Mouse (Mus musculus) urinary bladder, adult 18-20 months (tissue): ENCODE results near the gene Smim11.

ENCODE experiments used
- DNase-seq, 2 experiments: peaks; one replicate each; pipeline ENCODE4 v3.0.0; 2022; ENCODE audit warnings: low spot score in 2 of 2, mixed read lengths in 2 of 2

Smim11 gene

DNA sequence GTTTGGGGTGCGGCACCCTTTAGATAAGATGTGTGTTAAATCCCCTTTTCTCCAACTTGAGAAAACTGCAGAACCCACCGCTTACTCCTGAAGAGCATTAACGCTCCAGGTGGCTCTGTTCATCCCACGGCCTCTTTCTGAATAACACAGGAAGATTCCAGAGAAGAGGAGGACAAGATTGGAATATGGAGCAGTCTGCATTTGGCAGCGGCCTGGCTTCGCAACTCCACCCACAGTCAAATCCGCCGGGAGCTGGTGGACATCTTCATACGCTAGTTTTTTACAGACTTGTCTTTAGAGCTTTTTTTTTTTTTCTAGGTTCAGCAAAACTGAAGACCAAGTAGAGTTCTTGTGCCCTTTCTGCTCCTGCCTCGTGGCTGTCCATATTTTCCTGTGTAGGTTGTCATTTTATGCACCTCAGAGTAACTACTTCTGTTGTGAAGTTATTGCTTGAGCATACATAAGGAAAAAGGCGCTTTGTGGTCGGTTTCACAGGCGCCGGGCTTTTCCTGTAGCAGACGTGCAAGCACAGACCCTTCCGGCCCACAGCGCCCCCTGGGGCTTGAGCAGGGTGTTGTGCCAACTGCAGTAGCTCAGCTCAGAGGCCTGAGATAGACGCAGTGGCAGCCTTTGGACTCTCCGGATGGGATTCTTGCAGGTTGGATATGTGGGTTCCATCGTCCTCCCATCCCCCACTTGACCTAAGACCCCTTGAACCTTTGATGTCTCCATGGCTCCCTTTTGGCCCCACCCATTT lies 18.4 kb downstream of the Smim11 start:
- peak in 1 of 2 experiments; percentile 25 for DNase-seq

GRCm38 (mm10) chr16:92320361-92320760 lies 19.3 kb downstream of the Smim11 start:
- DNase-seq = no peak

DNA sequence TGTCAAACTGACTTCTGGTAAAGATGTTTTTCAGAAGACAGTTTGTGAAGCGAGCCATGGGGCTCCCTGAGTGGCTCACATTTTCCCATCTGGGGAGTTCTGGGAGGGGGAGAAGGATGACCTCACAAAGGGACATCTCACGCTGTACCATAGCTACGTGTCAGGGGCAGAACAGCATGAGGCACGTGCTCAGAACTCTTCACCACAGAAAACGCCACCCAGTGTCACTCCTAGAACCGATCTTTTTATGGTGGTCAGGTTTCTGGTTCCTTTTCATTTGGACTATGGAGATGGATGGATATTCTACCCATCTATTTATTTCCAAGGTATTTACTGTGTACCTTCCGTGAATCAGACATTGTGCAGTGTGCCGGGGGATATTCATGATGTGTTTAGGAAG lies 20.3 kb downstream of the Smim11 start, which contains the start of gene Fam243:
TSS of gene Fam243 (minus strand) at position 101 of the 400 bp plus-strand sequence.
- DNase-seq = no peak

DNA sequence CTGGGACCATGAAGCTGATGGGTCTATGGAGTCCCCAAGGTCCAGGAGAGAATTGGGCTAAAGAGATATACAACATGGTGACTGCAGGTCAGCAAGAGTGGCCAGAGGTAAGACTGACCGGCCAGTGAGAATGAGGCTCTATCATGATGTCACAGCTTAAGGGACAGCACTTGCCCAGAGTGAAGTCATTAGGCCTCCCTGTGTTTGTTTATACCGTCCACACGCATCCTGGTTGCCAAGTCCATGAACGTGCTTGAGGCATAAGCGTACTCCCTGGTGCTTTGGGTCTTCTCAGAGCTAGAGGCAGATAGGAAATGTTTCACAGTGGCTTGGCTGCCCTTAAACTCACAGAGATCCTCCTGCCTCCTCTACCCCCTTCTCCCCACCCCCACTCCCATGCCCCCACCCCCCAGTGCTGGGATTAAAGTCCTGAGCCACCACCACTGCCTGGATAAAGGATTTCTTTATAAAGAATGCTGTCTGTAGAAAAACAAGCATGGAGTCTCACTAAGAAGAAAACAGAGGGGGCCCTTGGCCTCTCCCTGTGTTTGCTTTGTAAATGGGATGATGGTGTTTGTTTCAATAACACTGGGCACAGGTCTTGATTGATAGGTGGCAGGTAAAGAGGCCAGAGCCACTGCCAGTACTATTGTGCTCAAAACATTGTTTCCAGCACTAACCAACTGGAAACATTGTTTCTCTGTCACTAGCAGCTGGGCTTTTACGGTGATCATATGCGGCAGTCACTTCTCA lies 23.4 kb downstream of the Smim11 start:
- no peak for DNase-seq

DNA sequence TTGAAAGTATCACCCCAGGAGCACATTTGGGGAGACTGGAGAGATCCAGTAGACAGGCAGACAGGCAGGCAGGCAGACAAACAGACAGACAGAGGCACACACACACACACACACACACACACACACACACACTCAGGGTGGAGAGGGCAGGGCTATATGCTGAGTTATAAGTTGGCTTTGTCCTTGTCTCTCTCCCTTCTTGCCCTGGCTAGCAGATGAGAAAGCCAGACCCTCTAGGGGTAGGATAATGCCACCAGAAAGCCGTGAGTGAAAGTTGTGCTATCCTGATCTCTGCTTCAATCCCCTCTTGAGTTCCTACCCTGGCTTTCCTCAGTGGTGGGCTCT lies 23.9 kb downstream of the Smim11 start:
- DNase-seq = no peak

DNA sequence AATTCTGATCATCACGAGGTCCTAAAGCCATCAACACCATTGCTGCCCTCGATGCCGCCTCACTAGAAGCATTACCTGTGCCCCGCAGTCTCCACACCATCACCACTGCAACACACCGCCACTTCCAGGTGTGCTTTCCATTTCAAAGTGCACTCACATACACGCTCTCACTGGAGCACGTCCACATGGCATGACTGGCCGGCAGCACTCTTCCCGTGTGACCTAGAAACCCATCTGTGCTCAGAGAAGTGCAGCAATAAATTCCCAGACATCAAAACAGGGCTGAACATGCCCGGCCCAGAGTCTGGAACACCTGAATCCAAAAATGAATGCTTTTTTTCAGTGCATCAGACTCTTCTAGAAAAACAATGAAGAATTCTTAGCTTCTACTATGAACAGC lies 26.8 kb downstream of the Smim11 start:
- DNase-seq = no peak

- no peak for DNase-seq
Observed at GRCm38 (mm10) chr16:92330966-92331365, 29.9 kb downstream of the Smim11 start.

- DNase-seq = no peak
Observed at GRCm38 (mm10) chr16:92334600-92334999, 33.5 kb downstream of the Smim11 start.

- DNase-seq = peak; percentile 46 to 63
Observed at GRCm38 (mm10) chr16:92336280-92336679, 35.2 kb downstream of the Smim11 start.

GRCm38 (mm10) chr16:92340612-92341511 lies 39.8 kb downstream of the Smim11 start:
- DNase-seq = peak; percentile 37 to 59

DNA sequence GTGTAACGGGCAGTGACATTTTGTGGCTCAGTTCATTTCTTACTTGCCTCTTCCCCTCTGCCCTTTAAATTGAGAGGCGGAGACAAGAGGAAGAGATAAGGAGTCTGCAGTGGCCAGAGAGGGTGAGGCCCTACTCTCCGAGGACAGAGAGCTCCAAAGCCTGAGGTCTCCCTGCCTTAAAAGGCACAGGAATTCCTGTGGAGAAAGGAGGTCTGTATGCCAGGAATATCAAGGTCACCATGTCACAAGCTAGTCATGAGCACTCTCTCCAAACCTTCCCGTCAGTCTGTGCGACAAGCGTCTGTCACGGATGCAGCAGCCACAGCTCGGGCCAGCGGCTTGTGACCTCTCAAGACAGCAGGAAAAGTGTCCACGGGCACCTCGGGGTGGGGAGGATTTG lies 44.1 kb downstream of the Smim11 start:
- no peak for DNase-seq

DNA sequence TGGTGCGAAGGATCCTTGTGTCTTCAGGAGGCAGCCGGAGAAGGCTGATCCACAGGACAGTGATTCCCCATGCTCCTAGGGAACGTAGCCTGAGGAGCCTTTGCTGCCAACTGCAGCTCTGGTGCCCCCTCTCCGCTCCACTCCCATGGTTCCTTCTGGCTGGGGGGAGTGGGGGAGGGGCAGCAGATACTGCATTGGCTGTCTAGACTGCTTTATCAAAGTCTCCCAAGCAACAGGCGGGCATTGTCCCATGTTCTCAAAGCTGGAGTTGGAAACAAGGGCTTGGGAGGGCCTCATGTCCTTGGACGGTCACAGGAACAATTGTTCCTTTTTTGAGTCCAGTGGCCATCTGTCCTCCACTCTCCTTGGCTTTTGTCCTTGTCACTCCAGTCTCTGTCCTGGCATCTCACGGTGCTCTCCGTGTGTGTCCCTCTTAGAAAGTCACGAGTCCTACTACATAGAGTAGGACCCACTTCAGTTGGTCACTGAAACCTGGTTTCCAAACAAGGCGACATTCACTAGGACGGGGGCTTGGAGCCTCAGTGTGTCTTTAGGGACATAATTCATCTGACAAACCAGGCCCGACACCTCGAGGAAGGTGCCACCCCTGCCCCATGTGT lies 45.3 kb downstream of the Smim11 start:
- DNase-seq = no peak

DNA sequence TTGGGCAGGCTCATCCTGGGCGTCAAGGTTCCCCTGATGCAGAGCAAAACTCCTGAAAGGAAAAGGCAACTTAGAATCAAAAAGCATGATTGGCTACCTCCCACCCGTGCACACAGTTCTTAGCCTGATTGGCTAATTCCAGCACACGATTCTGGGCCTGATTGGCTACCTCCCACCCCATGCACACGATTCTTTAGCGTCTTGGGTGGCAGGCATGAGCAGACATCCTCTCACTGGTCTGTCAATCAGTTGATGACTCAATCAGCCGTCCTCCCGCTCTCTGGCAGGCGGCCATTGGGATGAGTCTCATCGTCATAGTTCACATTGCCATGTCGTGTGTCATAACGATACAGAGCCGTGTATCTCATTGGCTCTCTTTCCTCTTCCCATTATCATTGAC lies 47.9 kb downstream of the Smim11 start:
- peak in 1 of 2 experiments; percentile 26 for DNase-seq

DNA sequence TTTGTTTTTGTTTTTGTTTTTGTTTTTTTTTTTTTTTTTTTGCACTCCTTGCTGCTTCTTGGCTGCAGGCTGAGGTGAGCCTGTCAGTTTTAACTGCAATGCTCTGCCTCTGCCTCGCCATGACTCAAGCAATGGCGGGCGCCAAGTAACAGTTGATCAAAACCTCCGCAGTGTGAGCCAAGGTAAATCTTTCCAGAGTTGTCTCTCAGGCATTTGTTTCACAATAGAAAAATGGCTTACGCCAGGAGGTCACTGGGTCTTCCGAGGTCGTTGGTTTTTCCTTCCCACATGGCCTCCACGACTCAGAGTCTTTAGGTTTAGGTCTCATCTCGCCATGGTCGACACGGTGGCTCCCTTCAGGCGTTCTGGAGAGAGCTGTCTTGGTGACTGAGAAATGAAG lies 52.2 kb downstream of the Smim11 start:
- no peak for DNase-seq

DNA sequence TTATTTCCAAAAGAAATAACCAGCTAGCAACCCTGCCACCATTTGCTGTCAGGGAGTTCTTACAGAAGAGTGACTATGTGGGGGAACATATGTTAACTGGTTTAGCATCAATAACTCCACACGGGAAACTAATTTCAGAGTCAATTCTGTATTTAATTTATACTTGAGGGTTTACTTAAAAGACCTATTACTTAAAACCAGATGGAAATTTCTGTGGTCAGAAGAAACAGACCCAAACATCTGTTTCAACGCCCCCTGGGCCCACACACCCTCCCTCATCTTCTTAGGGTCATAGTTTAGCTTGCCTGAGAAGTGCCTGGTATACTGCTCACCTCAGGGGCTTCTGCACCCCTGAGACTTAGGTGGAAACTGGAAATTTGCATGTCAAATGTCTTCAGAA lies 52.8 kb downstream of the Smim11 start:
- no peak for DNase-seq

GRCm38 (mm10) chr16:92355366-92355765 lies 54.3 kb downstream of the Smim11 start:
- no peak for DNase-seq

DNA sequence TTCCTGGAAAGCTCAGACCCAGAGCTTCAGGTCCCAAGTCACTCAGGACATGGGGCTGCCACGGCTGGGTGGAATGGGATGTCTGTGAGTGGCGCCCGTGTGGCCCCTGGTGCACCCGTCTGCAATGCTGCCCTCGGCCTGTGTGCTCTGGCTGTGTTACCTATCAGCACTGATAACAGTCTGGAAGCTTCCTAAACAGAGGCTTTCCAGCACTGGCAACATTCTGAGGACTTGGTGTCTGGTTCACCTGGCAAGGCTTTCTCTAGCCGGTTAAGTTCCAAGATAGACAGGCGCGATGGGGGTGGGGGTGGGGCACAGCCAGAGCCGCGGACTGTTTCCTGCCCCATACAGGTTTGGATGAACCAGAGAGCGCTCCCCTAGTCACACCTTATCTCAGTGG lies 54.9 kb downstream of the Smim11 start:
- DNase-seq = no peak

DNA sequence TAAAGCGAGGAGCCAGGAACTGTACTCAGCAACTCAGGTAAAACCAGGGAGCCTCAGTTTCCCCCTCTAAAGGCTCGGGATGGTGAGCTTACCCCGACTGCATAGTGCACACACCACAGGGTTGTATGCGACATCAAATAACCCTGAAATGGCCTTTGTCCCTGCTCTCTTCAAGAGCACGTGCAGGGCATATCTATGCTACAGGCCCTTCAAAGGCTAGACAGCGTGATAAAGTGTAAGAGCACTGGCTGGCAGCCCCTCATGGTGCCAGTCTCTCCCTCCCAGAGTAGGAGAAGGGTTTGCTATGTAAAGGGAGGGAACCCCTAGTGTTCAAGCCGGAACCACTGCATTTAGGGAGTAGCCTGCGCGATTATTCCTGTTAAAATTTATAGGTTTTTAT lies 55.9 kb downstream of the Smim11 start:
- DNase-seq = no peak

DNA sequence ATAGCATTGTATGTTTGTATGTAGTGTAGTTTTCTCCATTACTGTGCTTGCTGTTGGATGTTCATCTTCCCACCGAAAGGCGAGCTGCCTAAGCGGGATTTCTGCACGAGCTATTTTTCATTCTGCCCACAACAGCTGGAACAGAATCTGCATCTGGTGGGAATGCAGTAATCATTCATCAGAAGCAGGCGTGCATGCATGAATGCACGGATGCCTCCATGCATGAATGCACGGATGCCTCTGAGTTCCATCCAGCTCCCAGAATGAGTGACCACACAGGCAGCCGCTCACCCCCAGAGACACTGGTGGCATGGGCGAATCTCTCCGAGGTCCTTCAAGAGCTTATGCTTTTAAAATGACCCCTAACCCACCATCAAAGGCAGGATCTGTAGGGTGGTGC lies 56.5 kb downstream of the Smim11 start:
- DNase-seq = no peak

DNA sequence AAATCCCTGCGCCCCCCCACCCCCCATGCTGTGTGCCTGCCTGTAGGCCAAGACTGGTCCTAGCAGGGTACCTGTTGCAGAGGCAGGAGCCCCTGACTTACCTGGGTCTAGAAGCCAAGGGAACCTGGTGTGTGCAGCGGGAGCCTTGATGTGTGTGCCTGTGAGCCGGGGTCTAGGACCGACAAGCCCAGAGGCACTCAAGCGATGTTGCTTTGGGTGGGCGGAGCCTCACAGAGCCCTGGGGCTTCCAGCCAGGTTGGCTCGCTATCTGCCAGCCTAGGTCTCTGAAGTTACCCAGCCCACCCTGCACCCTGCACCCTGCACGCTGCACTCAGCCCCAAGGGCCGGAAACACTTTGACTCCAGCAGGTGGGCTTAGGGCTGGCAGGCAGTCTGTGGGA lies 57.6 kb downstream of the Smim11 start:
- DNase-seq = no peak

DNA sequence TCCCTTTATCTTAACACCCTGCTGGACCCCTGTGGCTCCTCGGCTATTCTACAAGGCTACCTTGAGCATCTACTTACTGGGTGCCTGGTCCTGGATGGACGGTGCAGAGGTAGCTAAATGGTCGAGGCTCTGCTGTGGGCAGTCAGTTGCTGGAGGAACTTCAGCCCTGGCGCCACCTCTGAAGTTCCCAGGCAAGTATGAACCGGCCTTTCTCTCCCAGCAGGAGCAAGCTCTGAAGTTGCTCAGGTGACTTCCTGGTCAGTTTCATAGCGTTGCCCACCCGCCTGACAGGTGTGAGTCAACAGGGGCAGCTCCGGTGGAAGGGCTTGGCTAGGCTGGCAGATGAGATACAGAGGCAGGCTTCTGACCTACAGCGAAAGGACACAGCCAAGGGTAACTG lies 58.1 kb downstream of the Smim11 start, which contains the start of gene Kcne1:
TSS of gene Kcne1 (minus strand) at position 240 of the 400 bp plus-strand sequence.
- peak in 1 of 2 experiments; percentile 67 for DNase-seq

DNA sequence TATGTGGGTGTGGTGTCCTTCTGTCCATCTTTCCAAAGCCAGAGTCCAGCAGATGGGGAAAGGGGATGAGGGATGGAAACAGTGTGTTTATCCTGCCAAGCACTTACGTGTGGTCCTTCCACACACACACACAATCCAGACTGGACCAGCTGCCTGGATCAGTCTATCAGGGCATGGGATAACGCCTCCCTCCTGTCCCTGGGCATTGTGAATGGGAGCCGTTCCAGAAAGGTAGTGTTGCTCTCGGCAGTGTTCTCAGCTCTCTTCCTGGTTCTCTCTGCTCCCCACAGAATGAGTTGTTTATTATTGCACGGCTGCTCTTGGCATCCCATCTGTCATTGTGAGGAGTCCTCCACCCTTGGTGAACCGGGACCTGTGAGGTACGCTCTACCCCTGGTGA lies 59.6 kb downstream of the Smim11 start:
- DNase-seq = no peak
